Mouse (Mus musculus) embryonic facial prominence, embryonic 10.5 days (tissue): Measurements from ENCODE around the gene Grm3. TPM values are rescaled to one million over a fixed set of nuclear protein-coding genes. Genes with fewer than 3 reads are reported as not detected.
A peak's percentile ranks its signal among the peaks of the same experiment; 100 is the strongest.

ENCODE experiments used
- DNase-seq: peaks from one replicate; pipeline ENCODE4 v3.0.0-alpha.2; 2017; ENCODE audit warnings: low spot score
- H3K27ac ChIP-seq: fragments of 300-500 bp; sonication (generic); replicated peaks from 2 replicates; pipeline ENCODE4 v1.5.1; 2016; ENCODE audit warnings: mild to moderate bottlenecking
- H3K27me3 ChIP-seq: fragments of 300-500 bp; sonication (generic); replicated peaks from 2 replicates; pipeline ENCODE4 v1.6.1; 2016; ENCODE audit warnings: low read depth, mild to moderate bottlenecking; ENCODE audit not compliant: poor library complexity, severe bottlenecking
- H3K36me3 ChIP-seq: fragments of 300-500 bp; sonication (generic); replicated peaks from 2 replicates; pipeline ENCODE4 v1.6.1; 2016; ENCODE audit warnings: mild to moderate bottlenecking, moderate library complexity
- H3K4me1 ChIP-seq: fragments of 300-500 bp; sonication (generic); 2 replicates; pipeline ENCODE4 v1.6.1; 2016
- H3K4me3 ChIP-seq: fragments of 300-500 bp; sonication (generic); 2 replicates; pipeline ENCODE4 v1.5.1; 2016; ENCODE audit warnings: mild to moderate bottlenecking, moderate library complexity
- H3K9me3 ChIP-seq: fragments of 300-500 bp; sonication (generic); 2 replicates; pipeline ENCODE4 v1.6.1; 2016; ENCODE audit warnings: mild to moderate bottlenecking
- WGBS: fragments of 180-500 bp; shearing (Covaris S2); methylation state at CpG from one replicate; pipeline ENCODE4 v1.1.7; 2016; 5-methylcytosine and 5-hydroxymethylcytosine counted together
- polyA plus RNA-seq: library from polyadenylated mRNA; unstranded; fragments of >200 nt; fragmentation: Nextera tagmentation; extraction: Ambion mirVana; gene quantifications from 2 replicates; pipeline ENCODE4 v1.2.1, GENCODE M21; 2016

Gene Grm3
- polyA plus RNA-seq, 1 experiment from 2014 or later: 0.06 TPM

DNA sequence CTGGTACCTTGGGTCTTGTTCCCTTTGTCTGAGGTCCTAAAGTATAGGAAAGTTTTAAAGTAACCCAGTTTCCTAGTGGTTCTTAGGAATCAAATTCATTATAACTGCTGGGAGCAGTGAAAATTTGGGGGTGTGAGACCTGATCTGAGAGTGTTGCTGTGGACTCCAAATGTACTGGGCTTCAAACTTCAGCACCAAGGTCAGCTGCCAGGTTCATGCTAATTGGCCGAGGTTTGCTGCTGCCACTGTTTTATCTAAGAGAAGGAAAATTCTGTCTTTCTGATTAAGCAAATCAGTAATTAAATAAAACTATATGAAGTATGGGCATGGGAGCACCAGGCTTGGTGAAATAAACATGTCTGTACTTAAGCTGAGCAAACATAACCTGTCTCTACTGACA is 278.8 kb downstream of the Grm3 start:
- Histone ChIP-seq H3K9me3 (no peaks in the 10 kb centered on the region), H3K36me3 (no peaks in the 10 kb centered on the region), H3K27ac (no peak overlapping the region), H3K4me3 (no peak overlapping the region), H3K27me3 (no peaks in the 10 kb centered on the region), H3K4me1 (no peaks in the 10 kb centered on the region)
- WGBS: 14% methylated on average over 1 of the region's 1 CpGs
- DNase-seq: peak; percentile 54
